Mouse (Mus musculus) megakaryocyte, embryonic 14.5 days (primary cell): ENCODE measurements around the gene Scrn3. TPM values are rescaled to one million over a fixed set of nuclear protein-coding genes. Genes with fewer than 3 reads are reported as not detected.

Experiments
- H3K27me3 ChIP-seq: replicated peaks from 2 replicates; pipeline ENCODE3; 2012; ENCODE audit warnings: inconsistent platforms
- H3K36me3 ChIP-seq: replicated peaks from 2 replicates; pipeline ENCODE3; 2012; ENCODE audit warnings: low read length, inconsistent platforms, mixed read lengths
- H3K4me1 ChIP-seq: 2 replicates; pipeline ENCODE4 v1.6.1; 2012; ENCODE audit warnings: inconsistent platforms
- H3K4me3 ChIP-seq: replicated peaks from 2 replicates; pipeline ENCODE3; 2012; ENCODE audit warnings: moderate library complexity, mild to moderate bottlenecking, inconsistent platforms
- H3K9me3 ChIP-seq: 2 replicates; pipeline ENCODE4 v1.6.1; 2012; ENCODE audit warnings: inconsistent platforms
- FLI1 ChIP-seq: IDR thresholded peaks from 2 replicates; pipeline ENCODE4 v1.6.1; 2012; ENCODE audit warnings: low read length, inconsistent platforms, mixed read lengths
- GATA1 ChIP-seq: IDR thresholded peaks from 3 replicates; pipeline ENCODE4 v1.6.1; 2012; ENCODE audit warnings: mixed read lengths, low read length, inconsistent platforms, borderline replicate concordance
- polyA plus RNA-seq: library from polyadenylated mRNA; stranded (reverse); fragments of >175 nt; gene quantifications from 2 replicates; pipeline ENCODE4 v1.2.3, GENCODE M21; 2012; ENCODE audit warnings: low replicate concordance; ENCODE audit not compliant: insufficient read depth

Scrn3 gene
- polyA plus RNA-seq, 1 experiment = 0.10 TPM

DNA sequence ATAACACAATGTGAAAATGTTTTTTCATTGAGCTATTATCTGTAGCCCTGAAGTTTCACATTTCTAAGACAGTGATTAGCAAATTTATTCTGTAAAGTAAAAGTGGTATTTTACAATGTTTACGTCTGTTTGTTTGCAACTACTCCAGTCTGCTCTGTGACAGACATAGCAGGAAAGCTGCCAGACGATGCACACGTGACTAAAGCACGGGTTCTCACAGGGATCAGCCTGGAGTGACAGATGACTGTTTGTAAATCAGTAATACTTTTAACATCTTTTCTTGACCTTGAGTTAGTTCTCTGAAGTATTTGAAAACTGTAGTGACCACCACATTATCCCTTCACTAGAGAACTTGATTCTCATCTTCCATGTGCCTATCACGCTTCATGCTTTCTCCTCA is 7.9 kb upstream of the Scrn3 start:
- TF ChIP-seq GATA1 = no peak
- TF ChIP-seq FLI1 = no peak
- H3K4me1 ChIP-seq = no peaks in the 10 kb centered on the region; the same call in 1 of the 2 replicates
- H3K4me3 ChIP-seq = no peak overlapping the region
- no peaks in the 10 kb centered on the region for H3K9me3 ChIP-seq
- peaks cover 92% of the 10 kb centered on the region for H3K36me3 ChIP-seq
- H3K27me3 ChIP-seq = no peaks in the 10 kb centered on the region

DNA sequence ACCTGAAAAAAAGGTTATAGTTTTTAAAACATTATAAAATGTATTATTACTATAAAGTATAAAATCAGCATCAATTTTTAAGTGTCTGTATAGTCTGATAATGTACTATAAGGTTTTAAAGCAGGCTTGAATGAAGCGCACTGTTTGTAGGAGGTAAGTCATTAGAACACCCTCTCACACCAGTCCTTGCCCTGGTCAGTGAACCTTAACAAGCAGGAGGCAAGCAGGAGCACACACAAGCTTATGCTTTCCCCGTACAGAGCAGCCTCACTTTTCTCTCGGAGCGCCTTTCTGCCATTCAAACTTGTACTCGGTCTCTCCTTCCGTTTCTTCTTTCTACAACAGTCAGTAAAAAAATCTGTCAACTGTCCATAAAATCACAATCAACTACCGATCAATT is 6.4 kb upstream of the Scrn3 start:
- no peak for TF ChIP-seq GATA1
- TF ChIP-seq FLI1 = no peak
- Histone ChIP-seq H3K36me3 (peaks cover 94% of the 10 kb centered on the region), H3K9me3 (no peaks in the 10 kb centered on the region), H3K27me3 (no peaks in the 10 kb centered on the region), H3K4me3 (no peak overlapping the region), H3K4me1 (peaks cover 5% of the 10 kb centered on the region)

DNA sequence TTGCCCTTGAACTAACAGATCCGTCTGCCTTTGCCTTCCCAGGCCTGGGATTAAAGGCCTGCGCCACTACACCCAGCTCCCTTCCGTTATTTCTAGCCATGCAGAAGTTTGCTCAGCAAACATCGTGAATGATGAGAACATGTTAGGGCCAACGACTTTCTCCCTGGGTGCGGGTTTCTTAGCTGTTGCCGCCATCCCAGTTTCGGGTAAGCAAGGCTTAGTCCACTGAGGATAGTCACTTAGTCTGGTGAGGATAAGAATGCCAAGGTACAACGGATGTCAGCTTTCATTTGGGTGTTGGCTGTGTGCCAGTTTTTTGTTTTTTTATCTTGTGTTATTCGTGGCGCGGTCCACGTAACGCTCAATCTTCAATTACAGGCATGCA is 708 bp downstream of the Scrn3 start:
- H3K4me3 ChIP-seq = peak overlapping the region; percentile 100
- H3K27me3 ChIP-seq = no peaks in the 10 kb centered on the region
- H3K36me3 ChIP-seq = peaks cover 37% of the 10 kb centered on the region
- TF ChIP-seq FLI1 (no peak), GATA1 (no peak)
- H3K4me1 ChIP-seq = peaks cover 35% of the 10 kb centered on the region
- H3K9me3 ChIP-seq = no peaks in the 10 kb centered on the region

DNA sequence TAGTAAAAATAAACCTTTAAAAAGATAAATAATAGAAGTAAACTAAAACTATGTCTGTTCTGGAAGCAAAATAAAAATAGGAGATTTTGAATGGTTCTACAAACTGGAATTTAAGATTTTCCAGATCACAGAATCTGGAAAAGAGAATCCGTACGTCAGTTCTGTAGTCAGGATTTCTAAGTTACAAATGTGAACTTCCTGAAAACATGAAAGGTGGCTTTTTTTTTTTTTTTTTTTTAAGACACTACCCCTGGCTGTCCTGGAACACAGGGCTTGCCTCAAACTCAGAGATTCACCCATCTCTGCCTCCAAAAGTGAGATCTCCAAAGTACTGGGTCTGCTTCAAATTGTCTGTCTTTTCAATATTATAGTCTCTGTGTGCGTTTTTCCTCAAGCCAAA is 1.9 kb downstream of the Scrn3 start:
- no peak overlapping the region for H3K4me3 ChIP-seq
- TF ChIP-seq GATA1 = no peak
- TF ChIP-seq FLI1 = no peak
- peaks cover 37% of the 10 kb centered on the region for H3K4me1 ChIP-seq
- no peaks in the 10 kb centered on the region for H3K27me3 ChIP-seq
- peaks cover 33% of the 10 kb centered on the region for H3K36me3 ChIP-seq
- no peaks in the 10 kb centered on the region for H3K9me3 ChIP-seq

DNA sequence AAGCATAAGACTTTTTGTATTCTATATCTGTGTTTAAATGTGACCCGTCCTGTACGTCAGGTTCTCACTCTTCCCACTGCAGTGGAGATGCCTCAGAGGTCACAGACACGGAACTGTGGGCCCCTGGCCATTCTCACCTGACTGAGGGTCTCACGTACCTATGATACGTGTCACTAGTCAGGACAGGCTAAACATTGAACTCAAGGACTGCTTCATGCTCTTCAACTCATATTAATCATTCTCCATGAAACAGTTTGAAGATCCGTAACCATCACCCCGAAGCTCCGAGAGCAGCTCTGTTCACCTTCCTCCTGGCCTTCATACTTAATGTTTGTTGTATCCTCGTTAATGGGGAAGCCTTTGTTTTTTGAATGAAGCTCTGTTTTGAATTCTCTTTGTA is 5.0 kb downstream of the Scrn3 start:
- H3K4me3 ChIP-seq = no peak overlapping the region
- TF ChIP-seq GATA1 (no peak), FLI1 (no peak)
- no peaks in the 10 kb centered on the region for H3K27me3 ChIP-seq
- H3K36me3 ChIP-seq = peaks cover 28% of the 10 kb centered on the region
- no peaks in the 10 kb centered on the region for H3K9me3 ChIP-seq
- peaks cover 37% of the 10 kb centered on the region for H3K4me1 ChIP-seq

DNA sequence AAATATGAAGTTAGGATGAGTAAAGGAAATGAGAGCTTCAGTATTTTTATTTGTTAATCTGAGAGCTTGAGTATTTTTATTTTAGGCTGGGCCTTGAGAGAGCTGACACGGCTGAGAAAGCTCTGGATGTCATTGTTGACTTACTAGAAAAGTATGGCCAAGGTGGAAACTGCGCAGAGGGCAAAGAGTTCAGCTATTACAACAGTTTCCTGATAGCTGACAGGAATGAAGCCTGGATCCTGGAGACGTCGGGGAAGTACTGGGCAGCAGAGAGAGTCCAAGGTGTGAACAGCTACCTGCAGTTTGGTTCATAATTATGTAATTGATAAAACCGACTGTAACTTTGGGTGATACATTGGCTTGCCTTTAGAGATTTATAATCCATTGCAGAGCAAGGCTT is 6.8 kb downstream of the Scrn3 start:
- TF ChIP-seq GATA1 = no peak
- no peak for TF ChIP-seq FLI1
- H3K27me3 ChIP-seq = no peaks in the 10 kb centered on the region
- H3K36me3 ChIP-seq = peaks cover 32% of the 10 kb centered on the region
- peaks cover 24% of the 10 kb centered on the region for H3K4me1 ChIP-seq
- H3K4me3 ChIP-seq = no peak overlapping the region
- H3K9me3 ChIP-seq = no peaks in the 10 kb centered on the region

DNA sequence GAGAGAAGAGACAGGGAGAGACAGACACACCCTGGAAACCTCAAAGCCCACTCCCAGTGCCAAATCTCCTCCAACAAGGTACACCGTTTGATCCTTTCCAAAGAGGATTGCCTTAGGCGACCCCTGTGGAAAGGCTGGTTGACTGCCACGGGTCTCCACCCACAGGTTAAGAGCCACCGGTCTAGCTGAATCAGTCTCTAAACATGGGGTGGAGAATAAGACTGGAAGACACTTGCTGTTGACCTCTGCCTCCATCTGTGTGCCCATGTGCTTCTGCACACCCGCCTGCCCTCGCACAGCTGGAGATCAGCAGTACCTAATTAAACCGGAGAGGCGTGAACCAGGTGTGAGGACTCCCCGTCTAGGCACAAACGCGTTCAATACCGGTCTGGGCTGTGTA is 10.6 kb downstream of the Scrn3 start:
- Histone ChIP-seq H3K4me1 (peaks cover 12% of the 10 kb centered on the region), H3K9me3 (no peaks in the 10 kb centered on the region), H3K27me3 (no peaks in the 10 kb centered on the region), H3K36me3 (peaks cover 24% of the 10 kb centered on the region), H3K4me3 (no peak overlapping the region)
- TF ChIP-seq GATA1 (no peak), FLI1 (no peak)

DNA sequence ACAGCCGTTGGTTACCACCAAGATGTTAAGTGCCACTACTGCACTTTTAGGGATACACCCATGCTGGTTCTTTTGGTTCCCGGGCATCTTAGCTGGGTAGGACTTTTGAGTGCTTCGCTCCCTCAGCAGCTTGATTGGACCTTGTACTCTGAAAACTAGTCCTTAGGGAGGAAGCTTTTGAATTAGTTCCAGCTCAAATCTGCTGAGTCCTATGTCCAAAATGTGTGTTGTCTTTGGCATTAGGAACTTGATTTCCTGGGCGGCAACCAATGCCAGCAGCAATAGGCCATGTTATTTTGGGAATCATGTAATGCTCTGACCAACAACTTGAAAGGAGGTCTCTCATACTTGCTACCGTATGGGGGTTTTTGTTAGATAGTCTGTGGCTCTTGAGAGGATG is 13.5 kb downstream of the Scrn3 start:
- TF ChIP-seq GATA1 (no peak), FLI1 (no peak)

DNA sequence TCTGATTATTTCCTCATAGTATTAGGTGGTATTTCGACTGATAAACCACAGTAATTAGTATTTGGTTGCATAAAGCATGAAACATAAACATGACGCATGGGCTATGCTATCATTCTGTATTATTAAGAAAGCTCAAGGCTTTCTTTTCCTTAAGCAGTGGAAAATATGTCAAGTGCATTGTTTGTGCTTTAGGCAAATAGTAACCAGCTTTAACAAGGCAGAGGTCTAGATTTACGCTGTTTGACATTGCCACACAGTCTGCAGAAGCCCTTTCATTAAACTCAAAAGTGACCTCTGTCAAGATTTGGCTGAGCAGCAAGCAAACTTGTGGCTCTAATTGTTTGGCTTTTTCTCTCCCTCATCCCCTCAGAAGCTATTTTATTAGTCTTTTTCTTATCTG is 23.5 kb downstream of the Scrn3 start:
- Histone ChIP-seq H3K4me1 (no peaks in the 10 kb centered on the region), H3K27me3 (no peaks in the 10 kb centered on the region), H3K4me3 (no peak overlapping the region), H3K9me3 (no peaks in the 10 kb centered on the region), H3K36me3 (no peaks in the 10 kb centered on the region)
- TF ChIP-seq FLI1 = no peak
- TF ChIP-seq GATA1 = no peak

More for the DNA sequence above, 13.5 kb downstream of the Scrn3 start:
- Histone ChIP-seq H3K9me3 (no peaks in the 10 kb centered on the region), H3K4me1 (no peaks in the 10 kb centered on the region; the same call in 1 of the 2 replicates), H3K4me3 (no peak overlapping the region), H3K36me3 (peaks cover 10% of the 10 kb centered on the region), H3K27me3 (no peaks in the 10 kb centered on the region)

DNA sequence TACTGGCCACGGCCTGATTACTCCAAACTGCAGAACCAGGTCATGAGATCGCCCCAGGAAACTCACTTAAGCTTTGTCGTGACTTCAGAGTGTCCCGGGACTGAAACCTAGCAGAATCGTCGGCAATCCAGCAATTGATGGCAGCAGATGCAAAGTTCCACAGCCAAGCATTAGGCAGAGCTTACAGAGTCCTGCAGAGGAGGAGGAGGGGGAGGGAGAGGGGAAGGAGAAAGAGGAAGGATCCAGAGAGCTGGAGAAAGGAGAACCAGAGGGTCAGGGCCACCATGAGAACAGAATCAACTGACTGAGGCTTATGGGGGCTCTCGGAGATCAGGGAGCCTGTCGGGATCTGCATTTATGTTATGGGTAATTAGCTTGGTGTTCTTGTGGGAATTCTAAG is 26.0 kb downstream of the Scrn3 start:
- no peak for TF ChIP-seq GATA1
- TF ChIP-seq FLI1 = no peak
- Histone ChIP-seq H3K9me3 (no peaks in the 10 kb centered on the region), H3K4me1 (no peaks in the 10 kb centered on the region), H3K4me3 (no peak overlapping the region), H3K27me3 (peaks cover 2% of the 10 kb centered on the region), H3K36me3 (no peaks in the 10 kb centered on the region)

DNA sequence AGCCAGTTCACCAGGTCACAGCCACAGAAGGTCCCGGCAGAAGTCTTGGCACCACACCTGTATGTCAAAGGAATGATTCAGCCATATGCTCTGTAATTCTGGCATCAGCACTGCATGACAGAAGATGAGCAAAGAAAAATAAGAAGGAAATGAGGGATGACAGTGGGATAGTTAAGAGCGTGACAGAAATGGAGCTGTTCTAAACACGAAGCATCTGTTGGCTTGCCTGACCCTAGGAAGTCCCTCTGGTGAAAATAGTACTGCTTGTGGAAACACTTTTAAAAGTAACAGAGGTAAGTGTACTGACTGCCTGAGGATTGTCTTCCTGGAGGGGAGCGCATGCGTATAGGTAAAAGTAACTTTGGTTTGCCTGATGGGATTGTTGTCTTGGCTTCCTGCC is 31.3 kb downstream of the Scrn3 start:
- Histone ChIP-seq H3K27me3 (peaks cover 2% of the 10 kb centered on the region), H3K36me3 (no peaks in the 10 kb centered on the region), H3K9me3 (no peaks in the 10 kb centered on the region), H3K4me1 (peaks cover 6% of the 10 kb centered on the region), H3K4me3 (no peak overlapping the region)
- TF ChIP-seq FLI1 (no peak), GATA1 (no peak)
